Mouse (Mus musculus) ES-E14 (cell line): ENCODE measurements around the gene Prss21.
"Not testable (repeated sequence)": the region's sequence is repeated elsewhere in the genome, so short reads cannot be mapped to it uniquely, and the experiment has no call there.

Experiments
- HCFC1 ChIP-seq: IDR thresholded peaks from 2 replicates; pipeline ENCODE4 v1.6.1; 2012; ENCODE audit warnings: low read length, inconsistent platforms, borderline replicate concordance; ENCODE audit not compliant: insufficient read depth
- MAFK ChIP-seq: IDR thresholded peaks from 2 replicates; pipeline ENCODE4 v1.6.1; 2014; ENCODE audit warnings: mild to moderate bottlenecking, low read depth, low read length, inconsistent platforms; ENCODE audit not compliant: insufficient read depth

DNA sequence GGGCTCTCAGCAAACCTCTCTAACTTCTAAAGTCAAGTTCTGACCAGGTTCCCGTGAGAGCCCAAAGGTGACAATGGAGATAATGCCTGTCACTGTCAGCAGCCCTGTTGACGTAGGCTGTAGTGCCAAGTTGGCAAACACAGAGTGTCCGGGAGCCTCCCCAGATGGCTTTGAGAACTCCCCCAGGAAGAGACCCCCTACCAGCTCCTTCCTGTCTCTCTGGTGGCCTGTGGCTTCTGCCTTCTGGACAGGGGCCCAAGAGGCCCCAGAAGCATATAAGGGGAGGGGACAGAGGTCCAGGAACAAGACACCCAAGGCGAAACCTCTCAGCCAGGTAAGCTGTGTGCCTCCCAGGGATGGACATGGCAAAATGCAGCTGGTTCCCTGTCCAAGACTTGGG lies 12.7 kb downstream of the Prss21 start, which contains the start of the genes Dcpp1 and Dcpp2:
- not testable (repeated sequence) for TF ChIP-seq HCFC1, MAFK
